Mouse (Mus musculus): ENCODE measurements around the gene Zfp658. TPM values are rescaled to one million over a fixed set of nuclear protein-coding genes. Genes with fewer than 3 reads are reported as not detected.

The Zfp658 gene
- polyA plus RNA-seq, 1 experiment from 2014 or later: 2.7 TPM

- no peak within 1 kb of the TSS for H3K27ac ChIP-seq (replicated peaks; ENCODE audit: low read depth, low read length)
- H3K4me3 ChIP-seq (ENCODE audit: low read depth, low read length): no peak within 1 kb of the TSS
- no peak for ATAC-seq (ENCODE audit: low read depth)
- no peak within 1 kb of the TSS for H3K4me2 ChIP-seq (ENCODE audit: low read depth, low read length)
- H3K9ac ChIP-seq (ENCODE audit: low read depth, low read length): no peak within 1 kb of the TSS
- no peaks in the 10 kb centered on the region for H3K36me3 ChIP-seq (ENCODE audit: control insufficient read depth, insufficient read depth, low read length)
- no peaks in the 10 kb centered on the region for H3K9me3 ChIP-seq (ENCODE audit: control insufficient read depth, low read length)
- 80% methylated on average over 7 of the region's 7 CpGs for WGBS
- DNase-seq (ENCODE audit: low spot score): no peak
- H3K4me1 ChIP-seq (ENCODE audit: control insufficient read depth, insufficient read depth, low read length): no peaks in the 10 kb centered on the region
- no peaks in the 10 kb centered on the region for H3K27me3 ChIP-seq (replicated peaks; ENCODE audit: control insufficient read depth, insufficient read depth, low read length)
These were observed 17.7 kb upstream of the Zfp658 start, which contains the start of gene Cd33 for GRCm38 (mm10) chr7:43544225-43544977. Gene Cd33, minus strand, starts transcription at chr7:43544428.

GRCm38 (mm10) chr7:43545656-43546545 is 16.2 kb upstream of the Zfp658 start:
- 67% methylated on average over 7 of the region's 7 CpGs for WGBS
- Histone ChIP-seq H3K27ac (replicated peaks; ENCODE audit: low read depth, low read length) (no peak overlapping the region), H3K4me1 (ENCODE audit: control insufficient read depth, insufficient read depth, low read length) (no peaks in the 10 kb centered on the region), H3K4me2 (ENCODE audit: low read depth, low read length) (no peak overlapping the region), H3K27me3 (replicated peaks; ENCODE audit: control insufficient read depth, insufficient read depth, low read length) (no peaks in the 10 kb centered on the region), H3K36me3 (ENCODE audit: control insufficient read depth, insufficient read depth, low read length) (no peaks in the 10 kb centered on the region), H3K9me3 (ENCODE audit: control insufficient read depth, low read length) (no peaks in the 10 kb centered on the region), H3K9ac (ENCODE audit: low read depth, low read length) (no peak overlapping the region), H3K4me3 (ENCODE audit: low read depth, low read length) (no peak overlapping the region)
- DNase-seq (ENCODE audit: low spot score): no peak
- no peak for ATAC-seq (ENCODE audit: low read depth)

GRCm38 (mm10) chr7:43547666-43548065 is 14.4 kb upstream of the Zfp658 start:
- no peak for ATAC-seq (ENCODE audit: low read depth)
- H3K4me2 ChIP-seq (ENCODE audit: low read depth, low read length): no peak overlapping the region
- no peaks in the 10 kb centered on the region for H3K27me3 ChIP-seq (replicated peaks; ENCODE audit: control insufficient read depth, insufficient read depth, low read length)
- no peaks in the 10 kb centered on the region for H3K9me3 ChIP-seq (ENCODE audit: control insufficient read depth, low read length)
- no peak overlapping the region for H3K4me3 ChIP-seq (ENCODE audit: low read depth, low read length)
- no peaks in the 10 kb centered on the region for H3K36me3 ChIP-seq (ENCODE audit: control insufficient read depth, insufficient read depth, low read length)
- H3K9ac ChIP-seq (ENCODE audit: low read depth, low read length): no peak overlapping the region
- WGBS: 29% methylated on average over 5 of the region's 5 CpGs
- no peak overlapping the region for H3K27ac ChIP-seq (replicated peaks; ENCODE audit: low read depth, low read length)
- DNase-seq (ENCODE audit: low spot score): peak; percentile 10
- H3K4me1 ChIP-seq (ENCODE audit: control insufficient read depth, insufficient read depth, low read length): no peaks in the 10 kb centered on the region

DNA sequence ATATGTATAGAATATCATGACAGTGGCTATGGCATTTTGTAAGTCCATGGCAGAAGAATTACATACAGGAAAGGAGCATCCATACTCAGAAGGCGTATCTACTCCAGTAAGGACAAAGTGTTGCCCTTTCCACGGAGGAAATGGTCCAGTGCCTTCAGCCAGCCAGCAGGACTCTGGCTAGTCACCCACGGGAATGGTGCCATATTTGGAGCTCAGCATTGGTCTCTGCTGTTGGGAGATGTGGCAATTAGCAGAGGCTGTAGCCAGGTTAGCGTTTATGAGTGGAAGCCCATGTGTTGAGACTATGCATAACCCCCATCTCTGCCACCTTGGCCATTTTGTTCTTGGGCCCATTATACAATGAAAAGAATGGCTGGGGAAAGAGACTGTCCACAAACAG is 13.8 kb upstream of the Zfp658 start:
- ATAC-seq (ENCODE audit: low read depth) (no peak), DNase-seq (ENCODE audit: low spot score) (no peak)
- Histone ChIP-seq H3K9me3 (ENCODE audit: control insufficient read depth, low read length) (no peaks in the 10 kb centered on the region), H3K36me3 (ENCODE audit: control insufficient read depth, insufficient read depth, low read length) (no peaks in the 10 kb centered on the region), H3K27me3 (replicated peaks; ENCODE audit: control insufficient read depth, insufficient read depth, low read length) (no peaks in the 10 kb centered on the region), H3K4me3 (ENCODE audit: low read depth, low read length) (no peak overlapping the region), H3K4me1 (ENCODE audit: control insufficient read depth, insufficient read depth, low read length) (no peaks in the 10 kb centered on the region), H3K27ac (replicated peaks; ENCODE audit: low read depth, low read length) (no peak overlapping the region), H3K9ac (ENCODE audit: low read depth, low read length) (no peak overlapping the region), H3K4me2 (ENCODE audit: low read depth, low read length) (no peak overlapping the region)
- WGBS: 75% methylated on average over 4 of the region's 4 CpGs

- 60% methylated on average over 4 of the region's 4 CpGs for WGBS
- H3K27ac ChIP-seq (replicated peaks; ENCODE audit: low read depth, low read length): no peak overlapping the region
- DNase-seq (ENCODE audit: low spot score): peak; percentile 17
These were observed 8.9 kb upstream of the Zfp658 start for GRCm38 (mm10) chr7:43553153-43553552.

GRCm38 (mm10) chr7:43554550-43554949 is 7.5 kb upstream of the Zfp658 start:
- peak; percentile 81 for DNase-seq (ENCODE audit: low spot score)
- 13% methylated on average over 3 of the region's 3 CpGs for WGBS
- peak; percentile 65; the same call in 1 of the 2 replicates for ATAC-seq (ENCODE audit: low read depth)
- Histone ChIP-seq H3K9ac (ENCODE audit: low read depth, low read length) (no peak overlapping the region), H3K27me3 (replicated peaks; ENCODE audit: control insufficient read depth, insufficient read depth, low read length) (no peaks in the 10 kb centered on the region), H3K4me1 (ENCODE audit: control insufficient read depth, insufficient read depth, low read length) (no peaks in the 10 kb centered on the region), H3K36me3 (ENCODE audit: control insufficient read depth, insufficient read depth, low read length) (no peaks in the 10 kb centered on the region), H3K4me2 (ENCODE audit: low read depth, low read length) (no peak overlapping the region), H3K27ac (replicated peaks; ENCODE audit: low read depth, low read length) (no peak overlapping the region), H3K9me3 (ENCODE audit: control insufficient read depth, low read length) (no peaks in the 10 kb centered on the region), H3K4me3 (ENCODE audit: low read depth, low read length) (no peak overlapping the region)

More at GRCm38 (mm10) chr7:43553153-43553552, 8.9 kb upstream of the Zfp658 start:
- Histone ChIP-seq H3K9ac (ENCODE audit: low read depth, low read length) (no peak overlapping the region), H3K4me2 (ENCODE audit: low read depth, low read length) (no peak overlapping the region), H3K4me3 (ENCODE audit: low read depth, low read length) (no peak overlapping the region), H3K9me3 (ENCODE audit: control insufficient read depth, low read length) (no peaks in the 10 kb centered on the region), H3K36me3 (ENCODE audit: control insufficient read depth, insufficient read depth, low read length) (no peaks in the 10 kb centered on the region), H3K4me1 (ENCODE audit: control insufficient read depth, insufficient read depth, low read length) (no peaks in the 10 kb centered on the region), H3K27me3 (replicated peaks; ENCODE audit: control insufficient read depth, insufficient read depth, low read length) (no peaks in the 10 kb centered on the region)
- no peak for ATAC-seq (ENCODE audit: low read depth)

GRCm38 (mm10) chr7:43555351-43555750 is 6.7 kb upstream of the Zfp658 start:
- H3K4me1 ChIP-seq (ENCODE audit: control insufficient read depth, insufficient read depth, low read length): no peaks in the 10 kb centered on the region
- no peak for ATAC-seq (ENCODE audit: low read depth)
- H3K4me2 ChIP-seq (ENCODE audit: low read depth, low read length): no peak overlapping the region
- H3K27me3 ChIP-seq (replicated peaks; ENCODE audit: control insufficient read depth, insufficient read depth, low read length): no peaks in the 10 kb centered on the region
- no peak overlapping the region for H3K9ac ChIP-seq (ENCODE audit: low read depth, low read length)
- no peaks in the 10 kb centered on the region for H3K36me3 ChIP-seq (ENCODE audit: control insufficient read depth, insufficient read depth, low read length)
- no peak overlapping the region for H3K4me3 ChIP-seq (ENCODE audit: low read depth, low read length)
- 84% methylated on average over 5 of the region's 5 CpGs for WGBS
- H3K27ac ChIP-seq (replicated peaks; ENCODE audit: low read depth, low read length): no peak overlapping the region
- H3K9me3 ChIP-seq (ENCODE audit: control insufficient read depth, low read length): no peaks in the 10 kb centered on the region
- no peak for DNase-seq (ENCODE audit: low spot score)

GRCm38 (mm10) chr7:43556901-43557300 is 5.2 kb upstream of the Zfp658 start:
- H3K9me3 ChIP-seq (ENCODE audit: control insufficient read depth, low read length): no peaks in the 10 kb centered on the region
- H3K27me3 ChIP-seq (replicated peaks; ENCODE audit: control insufficient read depth, insufficient read depth, low read length): no peaks in the 10 kb centered on the region
- no peak overlapping the region for H3K4me3 ChIP-seq (ENCODE audit: low read depth, low read length)
- no peaks in the 10 kb centered on the region for H3K4me1 ChIP-seq (ENCODE audit: control insufficient read depth, insufficient read depth, low read length)
- whole genome bisulfite sequencing: 64% methylated on average over 1 of the region's 1 CpGs
- no peaks in the 10 kb centered on the region for H3K36me3 ChIP-seq (ENCODE audit: control insufficient read depth, insufficient read depth, low read length)
- H3K4me2 ChIP-seq (ENCODE audit: low read depth, low read length): no peak overlapping the region
- H3K9ac ChIP-seq (ENCODE audit: low read depth, low read length): no peak overlapping the region
- no peak for ATAC-seq (ENCODE audit: low read depth)
- DNase-seq (ENCODE audit: low spot score): peak; percentile 33
- no peak overlapping the region for H3K27ac ChIP-seq (replicated peaks; ENCODE audit: low read depth, low read length)

Data from embryonic facial prominence, embryonic 14.5 days (tissue).